Comparison of ENCODE assay signal across 8 mouse cellular contexts in genomic region chr14:21846827-21847380, GRCm38 (mm10). TPM values are rescaled to one million over a fixed set of nuclear protein-coding genes. Genes with fewer than 3 reads are reported as not detected.
A peak's percentile ranks its signal among the peaks of the same experiment; 100 is the strongest.
DNase-seq lines count a peak whose midpoint lies in the region; ATAC-seq and TF ChIP-seq lines count a peak whose summit lies in the region.

No protein-coding gene starts in this region.

- no peak for ATAC-seq in kidney, postnatal 0 days (replicated peaks; ENCODE audit: low FRiP score, low read depth)
- ATAC-seq in embryonic facial prominence, embryonic 11.5 days (replicated peaks; ENCODE audit: insufficient number of reproducible peaks, low FRiP score, low TSS enrichment, low read depth), result no peak
- ATAC-seq in intestine, embryonic 14.5 days (replicated peaks; ENCODE audit: low FRiP score, low TSS enrichment, low read depth), result no peak
- no peak for ATAC-seq in monocyte, adult 5-6 weeks (replicated peaks; ENCODE audit: insufficient number of reproducible peaks, low FRiP score, low TSS enrichment, poor library complexity, severe bottlenecking)

- H3K27me3 ChIP-seq in kidney, postnatal 0 days (ENCODE audit: insufficient read depth, low read length), result no peaks in the 10 kb centered on the region
- no peaks in the 10 kb centered on the region for H3K27me3 ChIP-seq in embryonic facial prominence, embryonic 11.5 days (ENCODE audit: control insufficient read depth, insufficient read depth, low read length)
- no peaks in the 10 kb centered on the region for H3K27me3 ChIP-seq in intestine, embryonic 14.5 days (replicated peaks; ENCODE audit: control insufficient read depth, insufficient read depth, low read length)
- no peaks in the 10 kb centered on the region for H3K27me3 ChIP-seq in myocyte (ENCODE audit: control insufficient read depth, insufficient read depth, insufficient read length)

- H3K4me3 ChIP-seq in kidney, postnatal 0 days (replicated peaks; ENCODE audit: low read depth, low read length), result peak overlapping the region; percentile 52; the same call in 1 of the 2 replicates
- peak overlapping the region; percentile 61 for H3K4me3 ChIP-seq in embryonic facial prominence, embryonic 11.5 days (ENCODE audit: low read depth, low read length)
- 0 out of 2 replicates have a peak overlapping the region, but pooled peaks have one; percentile 56 for H3K4me3 ChIP-seq in intestine, embryonic 14.5 days (ENCODE audit: low read depth, low read length)
- peak overlapping the region; percentile 59 for H3K4me3 ChIP-seq in myocyte

- H3K9me3 ChIP-seq in kidney, postnatal 0 days (replicated peaks; ENCODE audit: low read length), result no peaks in the 10 kb centered on the region
- H3K9me3 ChIP-seq in embryonic facial prominence, embryonic 11.5 days (replicated peaks; ENCODE audit: control insufficient read depth, low read length), result no peaks in the 10 kb centered on the region
- H3K9me3 ChIP-seq in intestine, embryonic 14.5 days (ENCODE audit: control insufficient read depth, low read length), result no peaks in the 10 kb centered on the region

- WGBS in kidney, postnatal 0 days, result 22% methylated on average over 10 of the region's 10 CpGs
- WGBS in embryonic facial prominence, embryonic 11.5 days, result 17% methylated on average over 10 of the region's 10 CpGs
- 19% methylated on average over 10 of the region's 10 CpGs for WGBS in intestine, embryonic 14.5 days

- H3K79me2 ChIP-seq in myocyte (ENCODE audit: control insufficient read depth, insufficient read depth), result no peaks in the 10 kb centered on the region

- peak overlapping the region; percentile 71; the same call in 1 of the 2 replicates for H3K27ac ChIP-seq in kidney, postnatal 0 days
- no peak overlapping the region for H3K27ac ChIP-seq in embryonic facial prominence, embryonic 11.5 days (replicated peaks; ENCODE audit: low read depth, low read length)
- 0 out of 2 replicates have a peak overlapping the region, but pooled peaks have one; percentile 72 for H3K27ac ChIP-seq in intestine, embryonic 14.5 days (ENCODE audit: low read depth)

- TF ChIP-seq CTCF in kidney, postnatal 0 days (IDR thresholded peaks at IDR 0.05; ENCODE audit: low read depth), result no peak

- peaks cover 13% of the 10 kb centered on the region; the same call in 1 of the 2 replicates for H3K4me1 ChIP-seq in kidney, postnatal 0 days (replicated peaks; ENCODE audit: insufficient read depth, low read length)
- peaks cover 2% of the 10 kb centered on the region for H3K4me1 ChIP-seq in embryonic facial prominence, embryonic 11.5 days (ENCODE audit: control insufficient read depth, insufficient read depth, low read length)
- H3K4me1 ChIP-seq in intestine, embryonic 14.5 days (replicated peaks; ENCODE audit: control insufficient read depth, insufficient read depth, low read length), result peaks cover 13% of the 10 kb centered on the region; the same call in 1 of the 2 replicates

- no peak for DNase-seq in kidney, postnatal 0 days (ENCODE audit: low spot score)
- DNase-seq in kidney, postnatal 14 days, result no peak
- DNase-seq in embryonic facial prominence, embryonic 11.5 days (ENCODE audit: low spot score), result no peak
- DNase-seq in intestine, embryonic 14.5 days (ENCODE audit: low spot score), result peak; percentile 69
- no peak for DNase-seq in spleen, adult 18-20 months
- no peak for DNase-seq in frontal cortex, postnatal 25 days (ENCODE audit: low spot score in 2 of 2)

- no peak overlapping the region for H3ac ChIP-seq in myocyte (ENCODE audit: control insufficient read depth, insufficient read length)

- 0 out of 2 replicates have a peak overlapping the region, but pooled peaks have one; percentile 66 for H3K9ac ChIP-seq in kidney, postnatal 0 days (ENCODE audit: low read depth, low read length)
- H3K9ac ChIP-seq in embryonic facial prominence, embryonic 11.5 days (replicated peaks; ENCODE audit: low read length), result peak overlapping the region; percentile 69
- no peak overlapping the region for H3K9ac ChIP-seq in intestine, embryonic 14.5 days (ENCODE audit: low read length)

- no peak for TF ChIP-seq POLR2A in myocyte (IDR thresholded peaks at IDR 0.05; ENCODE audit: insufficient read length, low read depth)

- H3K36me3 ChIP-seq in kidney, postnatal 0 days (ENCODE audit: insufficient read depth, low read length), result peaks cover 39% of the 10 kb centered on the region
- H3K36me3 ChIP-seq in embryonic facial prominence, embryonic 11.5 days (replicated peaks; ENCODE audit: control insufficient read depth, insufficient read depth, low read depth, low read length), result peaks cover 11% of the 10 kb centered on the region
- H3K36me3 ChIP-seq in intestine, embryonic 14.5 days (ENCODE audit: control insufficient read depth, insufficient read depth, low read length), result peaks cover 50% of the 10 kb centered on the region
- peaks cover 34% of the 10 kb centered on the region for H3K36me3 ChIP-seq in myocyte (ENCODE audit: control insufficient read depth, insufficient read depth)

- H3K4me2 ChIP-seq in kidney, postnatal 0 days (ENCODE audit: low read length), result peak overlapping the region; percentile 99
- H3K4me2 ChIP-seq in embryonic facial prominence, embryonic 11.5 days (ENCODE audit: low read depth, low read length), result peak overlapping the region; percentile 99
- H3K4me2 ChIP-seq in intestine, embryonic 14.5 days (ENCODE audit: low read length), result peak overlapping the region; percentile 100
- H3K4me2 ChIP-seq in myocyte (ENCODE audit: low read depth), result no peak overlapping the region

TF ChIP-seq in myocyte, 11 proteins besides CTCF, POLR2A, EP300 and RAD21:
- TF ChIP-seq POLR2AphosphoS2 (IDR thresholded peaks at IDR 0.05; ENCODE audit: insufficient read length, low read depth) (no peak), E2F4 (IDR thresholded peaks at IDR 0.05; ENCODE audit: insufficient read depth) (no peak), REST (IDR thresholded peaks at IDR 0.05; ENCODE audit: insufficient read depth, insufficient read length) (no peak), MAX (IDR thresholded peaks at IDR 0.05; ENCODE audit: low read depth) (no peak), TCF3 (IDR thresholded peaks at IDR 0.05; ENCODE audit: insufficient read length, low read depth) (no peak), MYOD1 (IDR thresholded peaks at IDR 0.05; ENCODE audit: control insufficient read depth in 1 of 3, insufficient read length in 2 of 3, low read depth in 2 of 3) (no peak), CEBPB (IDR thresholded peaks at IDR 0.05; ENCODE audit: insufficient read depth, poor library complexity, severe bottlenecking) (no peak), MYOG (IDR thresholded peaks at IDR 0.05; ENCODE audit: control insufficient read depth in 1 of 3, insufficient read depth in 1 of 3, insufficient read length in 2 of 3, low read depth in 2 of 3) (no peak), SRF (IDR thresholded peaks at IDR 0.05; ENCODE audit: control insufficient read depth, insufficient read length, low read depth) (no peak), USF1 (IDR thresholded peaks at IDR 0.05; ENCODE audit: low read depth) (no peak), TCF12 (IDR thresholded peaks at IDR 0.05; ENCODE audit: insufficient read depth, poor library complexity, severe bottlenecking) (no peak)

RNA-seq across cellular contexts. Expression of gene Comtd1, which starts 1.9 kb away (rescaled TPM):
- polyA plus RNA-seq in kidney, postnatal 0 days (2015; fragmentation: Nextera tagmentation; extraction: Ambion mirVana), result 36.7 and 43.6 TPM in 2 replicates
- 15.5 and 17.6 TPM in 2 replicates for polyA plus RNA-seq in embryonic facial prominence, embryonic 11.5 days (2014; fragmentation: Nextera tagmentation; extraction: Ambion mirVana)
- polyA plus RNA-seq in intestine, embryonic 14.5 days (2014; fragmentation: Nextera tagmentation; extraction: Ambion mirVana), result 47.4 and 47.6 TPM in 2 replicates
- 47.1 TPM for polyA plus RNA-seq in myocyte (2012; fragmentation: generic; extraction: Trizol)
- total RNA-seq in monocyte, adult 5-6 weeks (2017), result 2.9 to 11.5 TPM (median 8.0 TPM) in 3 replicates

RNA-seq across cellular contexts. Expression of gene Vdac2, which starts 21.9 kb away (rescaled TPM):
- polyA plus RNA-seq in kidney, postnatal 0 days (2015; fragmentation: Nextera tagmentation; extraction: Ambion mirVana), result 355 and 383 TPM in 2 replicates
- 310 and 314 TPM in 2 replicates for polyA plus RNA-seq in embryonic facial prominence, embryonic 11.5 days (2014; fragmentation: Nextera tagmentation; extraction: Ambion mirVana)
- 334 and 336 TPM in 2 replicates for polyA plus RNA-seq in intestine, embryonic 14.5 days (2014; fragmentation: Nextera tagmentation; extraction: Ambion mirVana)
- 314 TPM for polyA plus RNA-seq in myocyte (2012; fragmentation: generic; extraction: Trizol)
- total RNA-seq in monocyte, adult 5-6 weeks (2017), result 210 to 264 TPM (median 238 TPM) in 3 replicates
